In the genomic region with DNA sequence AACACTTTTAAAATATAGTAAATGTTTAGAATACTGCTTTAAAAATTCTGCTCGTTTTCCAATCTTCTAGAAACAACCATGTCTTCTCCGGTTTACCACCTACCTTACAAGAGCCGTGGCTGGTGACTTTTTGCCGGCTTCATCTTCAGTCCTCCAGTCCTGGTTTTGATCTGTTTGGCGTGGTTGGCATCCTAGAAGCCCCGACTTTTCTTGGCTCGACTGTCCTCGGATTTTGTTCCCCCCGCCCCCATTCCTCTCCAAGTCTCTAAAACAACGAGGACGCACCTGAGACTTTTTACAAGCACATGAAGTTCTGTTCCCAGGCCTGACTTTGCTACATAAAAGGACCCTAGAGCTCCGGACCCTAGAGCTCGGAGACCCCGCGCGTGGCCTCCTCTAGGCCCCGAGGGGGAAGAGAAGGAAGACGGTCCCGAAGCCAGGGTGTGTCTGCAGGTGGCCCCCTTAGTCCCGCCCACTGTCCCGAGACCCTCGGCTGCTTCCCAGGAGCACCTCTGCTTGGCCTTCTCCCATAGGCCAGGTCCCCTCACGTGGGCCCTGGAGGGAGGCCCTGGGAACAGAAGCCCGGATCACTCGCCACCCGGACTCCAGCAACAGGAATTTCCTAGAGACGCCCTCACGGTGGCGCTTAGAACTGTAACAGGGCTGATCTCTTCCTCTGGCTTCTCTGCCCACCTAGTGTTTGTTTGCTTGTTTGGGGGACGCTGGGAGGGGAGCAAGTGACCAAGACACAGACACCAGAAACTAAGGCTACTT, we compare ENCODE assay signal across 8 mouse cellular contexts.
DNase-seq lines count a peak whose midpoint lies in the region; ATAC-seq and TF ChIP-seq lines count a peak whose summit lies in the region.

No protein-coding gene starts in this region.

- peak; percentile 98 for ATAC-seq in embryonic facial prominence, embryonic 11.5 days (replicated peaks; ENCODE audit: insufficient number of reproducible peaks, low FRiP score, low TSS enrichment, low read depth)
- peak; percentile 100 for ATAC-seq in midbrain, embryonic 11.5 days (ENCODE audit: low FRiP score)

- DNase-seq in 3T3-L1 (ENCODE audit: low read depth, low spot score): peak; percentile 89
- DNase-seq in adrenal gland, postnatal 14 days: peak; percentile 88
- peak; percentile 88 for DNase-seq in embryonic facial prominence, embryonic 11.5 days (ENCODE audit: low spot score)
- peak; percentile 99 for DNase-seq in heart, adult 11 months
- peak; percentile 89 for DNase-seq in kidney, adult 11 months
- peak; percentile 77 for DNase-seq in limb, embryonic 10.5 days (ENCODE audit: low spot score)
- peak; percentile 94 for DNase-seq in midbrain, embryonic 11.5 days (ENCODE audit: low spot score, missing footprints)
- peak in 1 of 2 experiments; percentile 5 for DNase-seq in spleen, adult 2 months (ENCODE audit: low read depth in 1 of 2, low spot score in 2 of 2)

- peak overlapping the region; percentile 37 for H3K4me2 ChIP-seq in embryonic facial prominence, embryonic 11.5 days (ENCODE audit: low read depth, low read length)
- H3K4me2 ChIP-seq in midbrain, embryonic 11.5 days: peak overlapping the region; percentile 47

- no peak overlapping the region for H3K27ac ChIP-seq in embryonic facial prominence, embryonic 11.5 days (replicated peaks; ENCODE audit: low read depth, low read length)
- H3K27ac ChIP-seq in limb, embryonic 10.5 days: peak overlapping the region; percentile 76
- H3K27ac ChIP-seq in midbrain, embryonic 11.5 days (ENCODE audit: low read depth, low read length): no peak overlapping the region
- no peak overlapping the region for H3K27ac ChIP-seq in spleen, adult 2 months (ENCODE audit: insufficient read depth, low read length)

- H3K9me3 ChIP-seq in embryonic facial prominence, embryonic 11.5 days (replicated peaks; ENCODE audit: control insufficient read depth, low read length): no peaks in the 10 kb centered on the region
- no peaks in the 10 kb centered on the region for H3K9me3 ChIP-seq in limb, embryonic 10.5 days (replicated peaks)
- H3K9me3 ChIP-seq in midbrain, embryonic 11.5 days (ENCODE audit: control insufficient read depth, low read length): no peaks in the 10 kb centered on the region

- TF ChIP-seq POLR2A in spleen, adult 2 months (IDR thresholded peaks at IDR 0.05; ENCODE audit: low read depth, low read length): no peak

- no peaks in the 10 kb centered on the region for H3K4me1 ChIP-seq in embryonic facial prominence, embryonic 11.5 days (ENCODE audit: control insufficient read depth, insufficient read depth, low read length)
- H3K4me1 ChIP-seq in limb, embryonic 10.5 days: 0 out of 2 replicates have a peak, but pooled peaks cover 3% of the 10 kb centered on the region
- no peaks in the 10 kb centered on the region for H3K4me1 ChIP-seq in midbrain, embryonic 11.5 days (ENCODE audit: control insufficient read depth, insufficient read depth, low read length)
- H3K4me1 ChIP-seq in spleen, adult 2 months (ENCODE audit: control insufficient read depth, insufficient read depth, insufficient read length): no peaks in the 10 kb centered on the region; the same call in 1 of the 2 replicates

- H3K9ac ChIP-seq in embryonic facial prominence, embryonic 11.5 days (replicated peaks; ENCODE audit: low read length): peak overlapping the region; percentile 43
- peak overlapping the region; percentile 53 for H3K9ac ChIP-seq in midbrain, embryonic 11.5 days (ENCODE audit: low read length)

- 17% methylated on average over 30 of the region's 30 CpGs for WGBS in embryonic facial prominence, embryonic 11.5 days
- WGBS in limb, embryonic 10.5 days: 13% methylated on average over 29 of the region's 30 CpGs
- WGBS in midbrain, embryonic 11.5 days: 17% methylated on average over 26 of the region's 30 CpGs
- WGBS in spleen, adult 2 months: 17% methylated on average over 30 of the region's 30 CpGs

- H3K4me3 ChIP-seq in embryonic facial prominence, embryonic 11.5 days (ENCODE audit: low read depth, low read length): peak overlapping the region; percentile 46
- H3K4me3 ChIP-seq in limb, embryonic 10.5 days: peak overlapping the region; percentile 61
- H3K4me3 ChIP-seq in midbrain, embryonic 11.5 days (ENCODE audit: low read depth, low read length): peak overlapping the region; percentile 44
- H3K4me3 ChIP-seq in spleen, adult 2 months (ENCODE audit: extremely low read depth, insufficient read depth, insufficient read length): peak overlapping the region; percentile 56

- no peaks in the 10 kb centered on the region for H3K36me3 ChIP-seq in embryonic facial prominence, embryonic 11.5 days (replicated peaks; ENCODE audit: control insufficient read depth, insufficient read depth, low read depth, low read length)
- peaks cover 8% of the 10 kb centered on the region for H3K36me3 ChIP-seq in limb, embryonic 10.5 days
- no peaks in the 10 kb centered on the region for H3K36me3 ChIP-seq in midbrain, embryonic 11.5 days (ENCODE audit: control insufficient read depth, insufficient read depth, low read length)
- H3K36me3 ChIP-seq in spleen, adult 2 months (ENCODE audit: control insufficient read depth, insufficient read depth, low read length): no peaks in the 10 kb centered on the region

- no peak for TF ChIP-seq CTCF in spleen, adult 2 months (IDR thresholded peaks at IDR 0.05; ENCODE audit: extremely low read depth, insufficient read depth, insufficient read length, insufficient replicate concordance)

- no peaks in the 10 kb centered on the region for H3K27me3 ChIP-seq in embryonic facial prominence, embryonic 11.5 days (ENCODE audit: control insufficient read depth, insufficient read depth, low read length)
- H3K27me3 ChIP-seq in limb, embryonic 10.5 days (ENCODE audit: low read depth, poor library complexity, severe bottlenecking): peaks cover 40% of the 10 kb centered on the region; the same call in 1 of the 2 replicates
- H3K27me3 ChIP-seq in midbrain, embryonic 11.5 days (ENCODE audit: control insufficient read depth, insufficient read depth, low read length): no peaks in the 10 kb centered on the region
- no peaks in the 10 kb centered on the region for H3K27me3 ChIP-seq in spleen, adult 2 months (ENCODE audit: control insufficient read depth, insufficient read depth, low read length)
